Mouse (Mus musculus) cerebellum, adult 9-11 months (tissue): ENCODE measurements around the gene Tmem33.
A peak's percentile ranks its signal among the peaks of the same experiment; 100 is the strongest.

ENCODE experiments used
- DNase-seq: peaks from one replicate; pipeline ENCODE4 v3.0.0; 2022

Gene Tmem33

DNA sequence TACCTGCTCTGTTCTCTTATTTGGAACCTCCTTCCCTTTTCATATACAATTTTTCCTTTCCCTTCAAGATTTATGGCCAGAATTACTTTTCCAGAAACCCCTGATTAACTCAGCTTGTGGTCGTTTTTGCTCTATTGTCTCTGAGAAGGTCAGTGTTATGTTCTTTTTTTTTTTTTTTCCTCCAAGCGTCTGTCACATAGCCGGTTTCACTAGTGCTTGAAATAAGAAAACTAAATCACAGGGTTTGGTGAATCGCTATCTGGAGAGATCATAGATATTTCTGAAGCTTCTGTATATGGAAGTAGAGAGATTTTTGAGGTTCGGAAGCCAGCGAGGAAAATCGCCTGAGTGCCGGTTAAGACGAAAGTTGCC lies 220 bp upstream of the Tmem33 start:
- DNase-seq: no peak

DNA sequence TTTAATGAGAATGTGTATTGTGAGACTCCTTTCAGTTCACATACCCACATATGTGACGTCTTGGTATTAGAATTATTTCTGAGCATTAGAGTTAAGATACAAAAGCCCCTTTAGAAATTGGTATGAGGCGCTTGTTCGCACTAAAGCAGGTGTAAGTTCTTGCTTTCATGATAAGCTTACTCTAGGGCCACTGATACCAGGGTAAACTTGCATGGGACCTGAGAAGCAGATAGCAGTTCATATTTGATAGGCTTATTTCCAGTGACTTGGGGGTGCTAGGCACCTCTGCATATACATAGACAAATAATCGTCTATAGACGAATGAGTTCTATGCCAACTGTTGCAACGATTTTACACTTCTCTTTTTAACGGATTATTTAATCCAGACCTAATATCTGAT lies 2.6 kb downstream of the Tmem33 start:
- DNase-seq: no peak

DNA sequence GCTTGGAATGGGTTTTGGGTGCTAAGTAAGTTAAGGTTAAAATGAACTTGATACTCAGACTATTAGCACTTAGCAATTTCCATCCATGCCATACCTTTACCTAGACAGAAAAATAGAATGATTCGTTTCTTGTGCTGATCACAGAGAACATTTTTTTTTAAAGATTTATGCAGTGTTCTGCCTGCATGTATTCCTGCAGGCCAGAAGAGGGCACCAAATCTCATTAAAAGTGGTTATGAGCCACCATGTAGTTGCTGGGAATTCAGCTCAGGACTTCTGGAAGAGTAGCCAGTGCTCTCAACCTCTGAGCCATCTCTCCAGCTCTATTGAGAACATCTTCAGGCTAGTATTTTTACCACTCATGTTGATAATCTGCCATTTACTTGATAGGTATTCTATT lies 5.7 kb downstream of the Tmem33 start:
- DNase-seq: no peak

DNA sequence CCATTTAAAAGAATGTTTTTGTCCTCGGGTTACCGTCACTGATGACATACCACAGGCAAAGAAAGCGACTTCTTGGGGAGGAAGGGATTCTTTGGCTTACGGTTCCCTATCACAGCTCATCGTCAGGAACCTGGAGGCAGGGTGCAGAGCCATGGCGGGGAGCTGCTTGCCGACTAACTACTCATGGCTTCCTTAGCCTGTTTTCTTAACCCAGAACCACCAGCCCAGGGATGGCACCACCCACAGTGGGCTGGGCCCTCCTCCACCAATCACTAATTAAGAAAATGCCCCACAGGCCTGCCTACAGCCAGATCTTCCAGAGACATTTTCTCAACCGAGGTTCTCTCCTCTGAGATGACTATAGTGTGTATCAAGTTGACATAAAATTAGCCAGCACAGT lies 8.9 kb downstream of the Tmem33 start:
- DNase-seq: no peak

DNA sequence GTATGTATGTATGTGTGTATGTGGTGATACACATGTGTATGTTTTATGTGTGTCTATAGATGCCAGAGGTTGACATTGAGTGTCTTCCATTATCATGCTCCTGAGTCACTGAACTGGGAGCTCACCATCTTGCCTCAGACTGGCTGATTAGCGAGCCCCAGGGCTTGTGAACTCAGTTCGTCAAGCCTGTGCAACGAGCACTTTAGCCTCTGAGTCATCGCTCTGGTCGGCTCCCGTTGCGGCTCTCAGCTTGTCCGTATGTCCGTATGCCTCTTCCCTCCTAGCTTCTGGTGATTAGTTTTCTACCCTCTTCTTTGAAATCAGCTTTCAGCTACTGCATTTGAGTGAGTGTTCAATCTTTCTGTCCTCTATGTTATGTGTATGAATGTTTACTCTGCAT lies 19.0 kb downstream of the Tmem33 start:
- no peak for DNase-seq

DNA sequence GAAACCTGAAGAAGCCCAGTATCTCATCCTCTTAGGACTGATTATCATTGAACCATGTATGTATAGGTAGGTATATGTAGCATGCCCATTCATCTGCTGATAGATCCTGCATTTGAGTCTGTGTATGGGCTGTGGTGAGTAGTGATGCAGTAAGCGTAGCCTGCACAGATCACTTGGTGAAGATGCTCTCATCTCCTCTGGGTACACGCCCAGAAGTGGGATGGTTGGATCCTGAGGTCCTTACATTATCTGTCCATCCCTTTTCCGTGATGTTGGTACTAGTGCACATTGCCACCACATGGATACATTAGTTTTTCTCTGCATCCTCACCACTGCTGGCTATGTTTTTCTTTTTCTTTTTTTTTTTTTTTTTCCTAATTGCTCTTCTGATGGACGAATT lies 19.5 kb downstream of the Tmem33 start:
- no peak for DNase-seq

DNA sequence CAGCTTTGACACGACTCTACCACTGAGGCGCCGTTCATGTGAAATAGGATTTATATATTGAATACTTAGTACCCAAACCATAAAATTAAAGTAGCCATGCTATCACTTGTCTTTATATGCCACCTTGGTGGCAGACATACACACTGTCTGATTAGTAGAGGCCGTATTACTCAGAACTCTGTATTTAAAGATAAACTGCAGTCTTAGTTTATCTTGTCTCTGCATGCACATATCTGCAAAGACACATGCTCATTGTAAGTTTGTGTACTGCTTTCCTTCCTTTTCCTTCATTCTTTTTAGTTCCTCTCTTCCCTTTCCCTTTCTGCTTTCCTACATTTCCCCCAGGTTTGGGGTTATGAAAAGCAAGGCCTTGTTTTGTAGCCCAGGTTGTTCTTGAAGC lies 20.0 kb downstream of the Tmem33 start:
- no peak for DNase-seq

DNA sequence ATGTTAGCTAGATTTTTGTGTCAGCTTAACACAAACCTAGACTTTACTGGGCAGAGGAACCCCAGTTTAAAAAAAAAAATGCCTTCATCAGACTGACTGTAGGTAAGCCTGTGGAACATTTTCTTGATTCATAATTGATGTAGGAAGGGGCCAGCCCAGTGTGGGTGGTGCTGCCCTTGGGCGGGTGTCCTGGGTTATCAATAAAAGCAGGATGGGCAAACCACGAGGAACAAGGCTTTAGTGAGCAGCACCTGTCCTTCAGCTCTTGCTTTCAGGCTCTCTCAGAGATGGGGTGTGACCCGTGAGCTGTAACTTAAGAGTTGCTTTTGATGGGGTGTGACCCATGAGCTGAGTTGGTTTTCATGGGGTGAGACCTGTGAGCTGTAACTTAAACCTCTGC lies 34.7 kb downstream of the Tmem33 start:
- DNase-seq: no peak

DNA sequence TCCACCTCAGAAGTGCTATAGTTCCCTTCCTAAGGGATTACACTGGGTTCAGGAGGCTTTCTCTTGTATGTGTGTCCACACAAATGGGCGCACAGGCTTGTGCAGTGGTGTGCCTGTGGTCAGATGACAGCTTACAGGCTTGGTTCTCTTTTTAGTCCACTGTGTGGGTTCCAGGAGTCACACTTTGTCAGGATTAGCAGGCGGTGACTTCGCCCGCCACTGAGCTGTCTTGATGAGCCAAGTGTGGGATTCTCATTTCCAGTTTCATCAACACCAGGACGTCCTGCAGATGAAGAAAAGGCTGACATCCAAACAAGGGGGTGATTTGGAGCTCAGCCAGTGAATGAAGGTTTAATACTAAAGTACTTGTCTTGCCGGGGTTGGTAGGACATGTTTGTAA lies 35.3 kb downstream of the Tmem33 start:
- no peak for DNase-seq

DNA sequence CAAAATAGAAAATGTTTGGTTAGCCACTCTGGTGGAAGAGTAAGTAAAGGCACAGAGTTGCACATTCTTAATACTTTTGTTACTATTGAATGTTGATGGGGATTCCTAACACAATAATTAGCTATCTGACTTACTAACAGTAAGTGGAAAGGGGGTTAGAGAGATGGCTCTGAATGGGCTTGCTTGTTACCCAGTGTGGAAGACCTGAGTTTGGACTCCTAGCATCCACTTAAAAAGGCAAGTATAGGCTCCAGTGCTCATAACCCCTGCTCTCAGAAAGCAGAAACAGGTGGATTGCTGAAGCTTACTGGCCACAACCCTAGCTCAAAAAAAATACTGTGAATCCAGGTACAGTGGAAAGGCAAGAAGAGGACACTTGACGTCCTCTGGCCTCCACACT lies 35.8 kb downstream of the Tmem33 start:
- no peak for DNase-seq

DNA sequence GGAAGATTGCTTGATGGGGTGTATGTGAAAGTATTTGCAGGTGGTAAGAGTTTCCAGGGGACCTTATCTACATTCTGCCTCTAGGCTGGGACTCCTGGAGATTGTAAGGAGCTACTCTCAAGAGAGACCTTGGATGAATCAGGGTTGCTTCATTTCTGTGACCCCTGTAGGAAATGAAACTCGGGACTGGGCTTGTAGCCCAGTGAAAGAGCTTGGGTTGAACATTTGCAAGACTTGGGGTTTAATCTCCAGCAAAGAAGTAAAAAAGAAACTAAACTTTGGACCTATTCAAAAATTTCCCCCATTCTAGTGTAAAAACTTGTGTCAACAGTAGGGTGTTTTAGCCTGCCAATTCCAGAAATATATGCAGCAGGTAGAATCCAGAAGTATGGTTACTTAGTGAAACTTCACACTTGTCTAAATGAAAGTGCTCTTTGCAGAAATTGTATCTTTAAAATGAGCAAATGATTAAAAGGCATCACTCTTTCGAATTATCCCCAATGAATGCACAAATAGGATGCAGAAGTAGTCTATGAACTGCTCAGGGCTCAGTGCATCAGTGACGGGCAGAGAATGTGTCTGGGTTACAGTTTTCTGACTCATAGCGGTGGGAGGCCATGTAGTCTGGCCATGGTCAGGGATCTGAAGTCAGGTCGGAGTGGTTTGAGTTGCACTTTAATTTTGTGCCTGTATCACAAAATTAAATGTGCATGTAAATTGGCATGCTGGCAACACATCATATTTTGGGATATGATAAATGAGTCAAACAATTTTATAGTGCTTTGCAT lies 36.9 kb downstream of the Tmem33 start:
- no peak for DNase-seq

DNA sequence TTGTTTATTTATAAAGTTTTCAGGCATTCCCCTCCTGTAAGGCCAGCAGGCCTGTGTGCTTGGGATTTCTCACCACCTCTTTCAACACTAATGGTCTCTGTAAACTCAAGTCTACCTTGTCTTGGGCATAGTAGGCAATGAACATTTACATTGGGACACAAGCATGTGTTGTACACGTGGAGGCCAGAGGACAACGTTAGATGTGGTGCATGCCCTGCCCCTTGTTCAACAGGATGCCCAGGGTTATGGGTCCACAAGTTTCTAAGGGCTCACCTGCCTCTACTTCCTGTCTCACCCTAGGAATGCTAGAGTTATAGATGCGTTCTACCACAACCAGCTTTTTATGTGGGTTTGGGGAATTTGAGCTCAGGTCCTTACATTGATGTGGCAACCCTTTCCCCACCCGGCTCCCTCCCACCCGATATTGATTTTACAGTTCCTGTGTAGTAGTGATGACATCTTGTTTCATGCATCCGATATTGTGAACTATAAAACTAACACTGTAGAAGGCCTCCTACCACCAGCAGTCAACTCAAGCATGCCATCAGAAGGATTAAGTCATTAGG lies 39.6 kb downstream of the Tmem33 start:
- DNase-seq: no peak

DNA sequence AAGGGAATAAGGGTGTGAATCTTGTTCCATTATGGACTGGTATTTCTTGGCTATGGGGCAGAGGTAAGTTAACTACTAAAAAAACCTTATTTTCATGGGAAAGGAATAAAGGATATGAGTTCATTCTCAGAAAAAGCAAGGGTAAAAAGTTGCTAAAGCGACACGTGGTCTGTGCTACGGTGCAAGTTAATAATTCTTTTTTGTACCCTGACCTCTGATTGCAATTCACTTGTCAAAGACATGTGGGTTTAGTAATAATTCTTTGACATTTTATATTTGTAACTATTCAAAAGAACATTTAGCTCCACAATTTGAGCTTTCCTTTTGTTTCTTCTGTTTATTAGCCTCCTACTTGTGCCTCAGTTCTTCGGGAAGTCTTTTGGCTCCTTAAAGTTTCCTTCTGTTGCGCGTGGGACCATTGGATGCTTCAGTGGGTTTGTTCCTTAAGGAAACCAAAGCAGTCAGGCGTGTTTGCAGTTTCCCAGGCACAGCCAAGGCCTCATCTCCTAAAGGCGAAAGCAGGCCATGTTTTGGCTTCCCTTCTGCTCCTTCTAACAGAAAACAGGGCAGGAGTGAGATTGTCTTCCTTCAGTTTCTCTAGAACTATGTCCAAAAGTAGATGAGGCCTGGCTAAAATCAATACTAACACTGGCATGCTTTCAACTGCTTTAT lies 40.7 kb downstream of the Tmem33 start:
- DNase-seq: no peak

DNA sequence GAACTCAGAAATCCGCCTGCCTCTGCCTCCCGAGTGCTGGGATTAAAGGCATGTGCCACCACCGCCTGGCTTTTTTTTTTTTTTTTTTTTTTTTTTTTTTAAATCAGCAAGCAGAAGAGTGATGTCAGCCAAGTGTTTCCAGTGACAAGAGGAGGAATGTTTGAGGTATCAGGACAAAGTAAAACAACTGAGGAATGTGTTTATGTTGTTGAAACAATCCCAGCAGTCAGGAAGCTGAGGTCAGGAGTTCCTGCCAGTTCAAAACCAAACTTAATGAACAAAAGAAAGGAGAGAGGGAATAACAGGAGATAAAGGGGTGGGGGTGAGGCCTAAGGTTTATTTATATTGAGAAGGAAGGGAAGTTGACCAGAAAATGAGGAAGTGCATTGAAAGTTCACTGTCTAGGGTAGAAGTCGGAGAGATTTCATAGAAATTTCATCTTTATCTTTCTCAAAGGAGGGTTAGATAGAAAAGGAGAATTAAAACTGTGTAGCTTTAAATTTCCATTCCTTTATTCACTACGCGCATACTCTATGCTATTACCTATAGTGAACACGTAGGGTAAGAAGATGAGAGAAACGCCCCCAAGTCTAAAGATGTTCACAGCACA lies 41.5 kb downstream of the Tmem33 start:
- no peak for DNase-seq

DNA sequence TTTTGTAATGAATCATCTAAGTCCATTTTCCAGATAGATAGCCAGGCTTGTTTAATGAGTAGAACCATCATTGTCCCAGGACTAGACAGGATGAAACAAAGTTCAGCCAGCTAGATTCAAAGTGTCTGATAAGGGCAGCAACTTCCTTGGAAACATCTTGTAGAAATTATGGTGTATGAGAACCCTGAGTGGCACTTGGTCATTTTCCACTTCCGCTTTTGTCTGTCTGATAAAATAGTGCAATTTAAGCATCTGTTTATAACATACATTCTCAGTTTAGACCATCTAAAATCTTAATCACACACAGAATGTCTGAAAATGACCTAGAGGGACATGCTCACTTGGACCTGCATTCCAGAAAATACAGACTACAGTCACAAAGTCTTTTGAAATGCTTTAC lies 43.5 kb downstream of the Tmem33 start:
- no peak for DNase-seq

DNA sequence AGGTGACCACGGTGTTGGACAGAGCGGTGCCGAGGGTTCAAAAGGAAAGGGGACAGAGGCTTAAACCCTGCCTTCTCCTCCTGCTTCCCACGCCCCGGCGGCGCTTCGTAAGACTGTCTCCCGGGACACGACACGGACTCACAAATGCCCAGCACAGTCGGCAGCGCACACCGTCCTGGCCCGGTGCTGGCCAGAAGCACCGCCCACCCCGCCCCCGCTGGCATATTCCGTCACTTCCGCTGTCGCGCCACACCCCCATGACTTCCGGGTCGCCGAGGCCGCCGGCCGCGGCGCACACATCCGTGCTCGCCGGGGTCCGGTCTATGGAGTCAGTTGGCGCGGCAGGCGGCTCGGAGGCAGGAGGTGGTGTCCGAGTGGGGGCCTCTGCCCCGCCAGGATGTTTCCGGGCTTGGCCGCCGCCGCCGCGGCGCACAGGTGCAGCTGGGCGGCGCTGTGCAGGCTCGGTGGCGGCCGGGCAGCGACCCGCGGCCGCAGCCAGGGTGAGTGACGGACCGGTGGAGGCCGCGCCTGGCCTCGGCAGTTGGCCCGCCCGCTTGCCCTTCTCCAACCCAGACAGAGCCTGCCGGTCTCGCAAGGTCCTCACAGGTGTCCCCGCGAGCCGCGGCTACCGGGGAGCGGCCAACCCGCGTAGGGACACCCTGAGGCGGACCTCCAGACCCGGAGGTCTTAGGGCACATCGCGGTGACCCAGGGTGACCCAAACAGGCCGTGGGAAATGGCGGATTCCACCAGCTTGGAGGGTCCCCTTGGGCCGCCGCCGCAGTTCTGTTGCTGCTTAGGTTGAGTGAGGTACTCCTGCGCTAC lies 46.5 kb downstream of the Tmem33 start, which contains the start of gene Slc30a9:
Gene Slc30a9 (plus strand): TSS at position 258 of the 824 bp plus-strand sequence.
- peak; percentile 92 for DNase-seq

DNA sequence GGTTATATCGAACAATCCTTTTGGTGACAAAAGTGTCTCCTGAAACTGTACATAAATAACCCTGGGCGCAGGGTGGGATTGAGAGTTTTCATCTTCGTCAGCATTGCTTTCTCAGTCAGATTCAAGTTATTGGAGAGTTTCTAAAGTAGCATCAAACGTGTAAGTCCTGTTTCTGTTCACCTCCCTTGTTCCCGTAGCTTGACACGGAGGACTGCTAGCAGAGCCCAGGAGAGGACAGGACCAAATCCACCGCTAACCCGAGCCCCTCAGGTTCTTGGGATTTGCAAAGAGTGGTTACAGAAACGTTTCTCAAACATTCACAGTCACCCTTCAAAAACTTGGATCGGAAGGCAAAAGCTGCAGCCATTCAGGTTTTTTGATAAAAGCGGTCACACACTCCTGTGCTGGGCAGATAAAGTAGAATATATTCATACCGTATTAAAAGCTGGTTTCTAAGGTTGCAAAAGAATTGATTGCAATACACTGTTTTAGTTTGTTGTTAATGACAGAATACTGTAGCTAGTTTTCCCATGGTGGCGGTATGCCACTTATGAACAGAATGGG lies 47.4 kb downstream of the Tmem33 start:
- no peak for DNase-seq

DNA sequence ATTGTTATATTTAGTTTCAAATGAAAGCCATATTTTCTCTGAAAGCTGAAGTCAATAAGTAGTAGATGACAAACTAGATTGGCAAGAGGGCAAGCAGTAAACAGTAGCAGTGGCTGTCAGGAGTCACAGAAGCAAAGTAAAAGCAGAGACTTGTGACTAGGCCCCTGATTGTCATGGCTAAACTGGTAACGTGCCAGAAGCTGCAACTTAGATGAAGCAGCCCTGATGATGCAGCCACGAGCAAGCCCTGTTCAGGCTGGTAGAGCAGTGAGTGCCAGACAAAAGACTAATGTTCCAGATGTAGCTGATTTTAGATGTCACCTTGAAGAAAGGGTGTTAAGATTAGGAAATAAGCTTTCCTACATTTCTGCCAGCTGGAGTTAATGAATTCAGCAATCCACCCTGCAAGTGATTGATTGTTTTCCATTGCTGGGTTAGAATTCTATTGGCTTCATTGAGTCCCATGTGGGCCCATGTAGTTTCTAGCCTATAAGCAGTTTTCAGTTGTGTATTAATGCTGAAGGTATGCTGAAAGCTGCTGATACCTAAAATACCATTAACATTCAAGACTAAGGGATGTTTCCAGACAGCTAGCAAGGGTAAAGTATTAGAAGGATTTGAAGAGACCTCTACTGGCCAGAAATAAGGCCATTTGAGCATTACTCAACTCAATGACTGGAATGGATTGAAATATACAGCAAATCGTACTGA lies 51.6 kb downstream of the Tmem33 start:
- DNase-seq: no peak

DNA sequence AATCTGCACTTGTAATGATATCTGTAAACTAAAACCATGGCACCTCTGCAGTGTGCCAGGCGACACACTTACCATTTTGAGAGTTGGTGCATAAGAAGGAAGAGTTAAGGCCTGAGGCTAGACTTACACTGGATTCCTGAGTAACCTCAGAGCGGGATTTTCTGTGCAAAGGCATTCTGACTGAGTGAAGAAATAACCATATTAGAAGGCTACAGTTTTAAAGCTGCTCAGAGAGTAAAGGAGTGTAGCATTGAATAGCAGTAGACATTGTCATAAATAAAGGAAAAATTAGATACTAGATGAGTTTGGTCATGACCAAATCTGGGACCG lies 52.1 kb downstream of the Tmem33 start:
- no peak for DNase-seq

DNA sequence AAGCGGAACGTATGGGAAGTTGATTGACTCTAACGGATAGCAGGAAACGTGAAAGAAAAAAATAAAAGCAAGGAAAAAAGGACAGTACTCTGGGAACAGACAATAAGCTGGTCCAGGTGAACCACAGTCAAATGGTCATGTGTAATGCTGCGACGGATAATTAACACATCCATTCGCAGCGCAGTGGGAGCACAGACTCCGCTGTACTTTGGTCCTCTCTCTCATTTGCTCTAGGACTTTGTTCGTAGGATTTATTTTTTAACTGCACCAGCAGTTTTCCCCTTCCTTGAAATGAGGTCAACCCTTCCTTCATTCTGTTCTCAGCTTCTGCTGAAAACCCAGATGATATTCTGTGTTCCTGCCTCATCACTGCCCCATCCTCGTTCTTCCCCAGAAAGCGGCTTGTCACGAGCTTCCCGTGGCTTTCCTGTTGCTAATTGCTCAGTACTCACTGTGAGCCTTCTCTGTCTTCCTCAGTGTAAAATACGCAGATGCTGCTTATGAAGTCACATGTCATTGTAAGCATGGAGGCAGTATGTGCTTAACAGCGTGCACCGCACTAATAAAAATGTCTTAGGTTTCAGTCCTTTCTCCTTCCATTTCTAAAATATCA lies 61.4 kb downstream of the Tmem33 start:
- DNase-seq: no peak

DNA sequence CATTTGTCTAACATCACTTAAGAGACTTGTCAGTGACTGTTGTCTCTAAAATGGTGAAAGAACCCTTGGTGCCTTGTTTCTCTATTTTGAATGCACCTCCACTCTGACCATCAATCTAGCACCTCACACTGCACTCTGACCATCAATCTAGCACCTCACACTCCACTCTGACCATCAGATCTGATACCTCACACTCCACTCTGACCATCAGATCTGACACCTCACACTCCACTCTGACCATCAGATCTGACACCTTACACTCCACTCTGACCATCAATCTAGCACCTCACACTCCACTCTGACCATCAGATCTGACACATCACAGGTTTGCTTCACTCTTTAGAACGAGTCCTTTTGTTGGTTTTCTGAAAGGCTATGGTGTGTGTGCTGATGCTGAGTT lies 63.7 kb downstream of the Tmem33 start:
- no peak for DNase-seq

DNA sequence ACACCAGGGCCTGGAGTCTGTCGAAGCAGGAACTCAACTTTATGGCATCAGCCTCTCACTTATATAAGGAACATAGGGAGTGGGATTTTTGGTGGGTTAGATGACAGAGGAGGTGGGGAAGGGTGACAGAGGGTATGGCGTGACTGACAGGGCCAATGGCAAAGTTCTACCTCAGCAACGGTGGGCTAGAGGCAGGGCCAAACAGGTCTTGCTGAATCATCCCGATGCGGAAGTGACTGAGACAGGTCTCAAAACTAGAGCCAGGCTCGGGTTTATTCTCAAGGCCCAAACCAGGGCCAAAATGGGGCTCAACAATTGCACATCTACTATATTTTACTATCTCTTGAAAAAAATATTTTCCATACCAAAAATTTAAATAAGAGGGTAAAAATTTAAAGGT lies 80.4 kb downstream of the Tmem33 start:
- DNase-seq: no peak
